Mouse (Mus musculus) heart, postnatal 0 days (tissue): ENCODE results near the gene Tax1bp1.

Experiments
- CTCF ChIP-seq: IDR thresholded peaks from 2 replicates; pipeline ENCODE4 v1.5.1; 2016; ENCODE audit warnings: antibody characterized with exemption, control low read depth, low read depth
- EP300 ChIP-seq: IDR thresholded peaks from 2 replicates; pipeline ENCODE4 v1.6.1; 2016; ENCODE audit warnings: antibody characterized with exemption, low read depth

DNA sequence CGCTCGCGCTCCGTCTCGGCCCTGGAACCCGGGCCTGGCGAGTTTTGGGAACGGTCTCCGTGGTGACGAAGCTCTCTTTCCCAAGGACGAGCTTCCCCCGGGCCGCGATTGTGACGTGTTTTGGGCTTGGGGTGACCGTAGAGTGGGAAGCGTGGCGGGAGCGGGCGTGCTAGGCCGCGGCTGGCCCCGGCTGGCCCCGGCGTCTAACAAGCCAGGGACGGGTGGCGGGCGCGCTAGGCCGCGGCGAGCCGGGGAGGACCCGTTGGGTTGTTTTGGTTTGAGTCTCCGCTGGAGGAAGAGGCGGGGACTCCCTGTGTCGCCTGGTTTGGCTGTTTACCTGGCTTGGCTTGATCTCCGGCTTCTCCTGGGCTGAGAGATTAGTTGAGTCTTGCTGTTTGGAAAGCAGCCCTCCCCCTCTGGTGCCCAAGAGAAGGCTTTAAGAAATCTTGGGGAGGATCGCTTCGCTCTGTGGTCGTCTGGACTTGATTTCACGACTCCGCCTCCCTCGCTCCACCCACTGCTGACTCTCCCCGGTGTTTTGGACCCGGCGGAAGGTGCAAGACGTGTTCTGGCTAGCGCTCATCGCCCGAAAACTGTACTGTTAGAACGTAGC, 474 bp downstream of the Tax1bp1 start:
- TF ChIP-seq CTCF (no peak), EP300 (no peak)
